Mouse (Mus musculus) layer of hippocampus, adult 18-20 months (tissue): ENCODE results near the gene Dmc1. TPM values are rescaled to one million over a fixed set of nuclear protein-coding genes. Genes with fewer than 3 reads are reported as not detected.

Source experiments
- DNase-seq, 2 experiments: peaks; one replicate each; pipeline ENCODE4 v3.0.0; 2022; ENCODE audit warnings: low spot score in 2 of 2
- long read RNA-seq: library from polyadenylated mRNA; stranded (forward); transcript quantifications from one replicate; pipeline ENCODE4 v2.0.0, GENCODE M21; 2021
- total RNA-seq, 2 experiments: library from RNA; stranded (reverse); gene quantifications; 2 replicates each; pipeline ENCODE4 v1.2.3; 2021

Dmc1 gene
- under 1 TPM; 0.23 to 0.57 TPM for total RNA-seq
- long read RNA-seq, result 0 reads

GRCm38 (mm10) chr15:79604990-79605665, at the start of gene Dmc1:
TSS of gene Dmc1 (minus strand) at chr15:79605109.
- no peak for DNase-seq

GRCm38 (mm10) chr15:79651481-79651880, 46.6 kb upstream of the Dmc1 start:
- no peak for DNase-seq

GRCm38 (mm10) chr15:79650569-79650968, 45.7 kb upstream of the Dmc1 start:
- no peak for DNase-seq

- no peak for DNase-seq
These were observed 43.2 kb upstream of the Dmc1 start for GRCm38 (mm10) chr15:79648130-79648529.

GRCm38 (mm10) chr15:79645483-79645882, 40.6 kb upstream of the Dmc1 start:
- DNase-seq, result no peak

GRCm38 (mm10) chr15:79641135-79641817, 36.4 kb upstream of the Dmc1 start:
- DNase-seq, result peak in 1 of 2 experiments; percentile 40

GRCm38 (mm10) chr15:79630471-79630870, 25.6 kb upstream of the Dmc1 start:
- no peak for DNase-seq

- DNase-seq, result no peak
These were observed 15.0 kb upstream of the Dmc1 start for GRCm38 (mm10) chr15:79619770-79620414.

- DNase-seq, result no peak
These were observed 13.5 kb upstream of the Dmc1 start for GRCm38 (mm10) chr15:79618456-79618855.

- no peak for DNase-seq
These were observed 12.2 kb upstream of the Dmc1 start for GRCm38 (mm10) chr15:79617135-79617534.

GRCm38 (mm10) chr15:79616729-79617128, 11.8 kb upstream of the Dmc1 start:
- DNase-seq, result no peak

- no peak for DNase-seq
These were observed 10.6 kb upstream of the Dmc1 start for GRCm38 (mm10) chr15:79615501-79615900.

- DNase-seq, result no peak
These were observed 4.3 kb upstream of the Dmc1 start for GRCm38 (mm10) chr15:79609226-79609625.

- no peak for DNase-seq
These were observed 3.3 kb upstream of the Dmc1 start for GRCm38 (mm10) chr15:79608214-79608613.

- peak in 1 of 2 experiments; percentile 49 for DNase-seq
These were observed 2.8 kb upstream of the Dmc1 start for GRCm38 (mm10) chr15:79607757-79608156.

- DNase-seq, result peak in 1 of 2 experiments; percentile 54
These were observed 1.3 kb upstream of the Dmc1 start for GRCm38 (mm10) chr15:79606161-79606560.

GRCm38 (mm10) chr15:79600176-79600575, 4.7 kb downstream of the Dmc1 start:
- DNase-seq, result peak in 1 of 2 experiments; percentile 68

GRCm38 (mm10) chr15:79598715-79599114, 6.2 kb downstream of the Dmc1 start:
- no peak for DNase-seq

- DNase-seq, result no peak
These were observed 23.3 kb downstream of the Dmc1 start for GRCm38 (mm10) chr15:79581581-79581980.

- peak in 1 of 2 experiments; percentile 19 for DNase-seq
These were observed 27.1 kb downstream of the Dmc1 start for GRCm38 (mm10) chr15:79577671-79578426.

- DNase-seq, result no peak
These were observed 28.0 kb downstream of the Dmc1 start for GRCm38 (mm10) chr15:79576947-79577346.
